Mouse (Mus musculus): ENCODE measurements at regions not wholly inside any gene's neighbourhood (a gene's known extent, or its start where the extent isn't known, plus 50 kb on each side); places are given as distances from the start of the nearest gene placed in this dataset.

GRCm38 (mm10) chr1:43377491-43378263 is 66.7 kb upstream of the Nck2 start:
- H3K9me3 ChIP-seq, result no peaks in the 10 kb centered on the region
- H3K4me2 ChIP-seq, result no peak overlapping the region
- 95% methylated on average over 4 of the region's 4 CpGs for WGBS
- no peaks in the 10 kb centered on the region for H3K36me3 ChIP-seq
- no peaks in the 10 kb centered on the region for H3K27me3 ChIP-seq
- H3K27ac ChIP-seq (replicated peaks), result no peak overlapping the region
- ATAC-seq (ENCODE audit: low FRiP score, low read depth), result no peak
- H3K4me1 ChIP-seq (replicated peaks), result no peaks in the 10 kb centered on the region
- no peak overlapping the region for H3K4me3 ChIP-seq
- H3K9ac ChIP-seq, result no peak overlapping the region

- no peak overlapping the region for H3K27ac ChIP-seq (replicated peaks)
- no peaks in the 10 kb centered on the region for H3K27me3 ChIP-seq
- no peaks in the 10 kb centered on the region for H3K9me3 ChIP-seq
- no peaks in the 10 kb centered on the region for H3K4me1 ChIP-seq (replicated peaks)
- no peak overlapping the region for H3K9ac ChIP-seq
- H3K4me2 ChIP-seq, result no peak overlapping the region
- H3K4me3 ChIP-seq, result no peak overlapping the region
- H3K36me3 ChIP-seq, result no peaks in the 10 kb centered on the region
- ATAC-seq (ENCODE audit: low FRiP score, low read depth), result no peak
These were observed 59.4 kb upstream of the Nck2 start for GRCm38 (mm10) chr1:43385008-43385407.

- Histone ChIP-seq H3K4me2 (no peak overlapping the region), H3K9me3 (no peaks in the 10 kb centered on the region), H3K27ac (replicated peaks) (no peak overlapping the region), H3K4me1 (replicated peaks) (no peaks in the 10 kb centered on the region), H3K27me3 (no peaks in the 10 kb centered on the region), H3K4me3 (no peak overlapping the region), H3K9ac (no peak overlapping the region), H3K36me3 (no peaks in the 10 kb centered on the region)
- WGBS, result 96% methylated on average over 2 of the region's 2 CpGs
- no peak for ATAC-seq (ENCODE audit: low FRiP score, low read depth)
These were observed 50.3 kb upstream of the Nck2 start for GRCm38 (mm10) chr1:43394035-43394434.

All from hindbrain, embryonic 15.5 days (tissue).